Mouse (Mus musculus) thymus, postnatal 36 days (tissue): ENCODE results near the gene Flg2.

Source experiments
- DNase-seq, 2 experiments: peaks; one replicate each; pipeline ENCODE4 v3.0.0; 2022; ENCODE audit warnings: mixed read lengths in 2 of 2

Flg2 gene

GRCm38 (mm10) chr3:93196978-93197377 is at the start of gene Flg2:
TSS of gene Flg2 (plus strand) at chr3:93197278.
- DNase-seq: no peak

DNA sequence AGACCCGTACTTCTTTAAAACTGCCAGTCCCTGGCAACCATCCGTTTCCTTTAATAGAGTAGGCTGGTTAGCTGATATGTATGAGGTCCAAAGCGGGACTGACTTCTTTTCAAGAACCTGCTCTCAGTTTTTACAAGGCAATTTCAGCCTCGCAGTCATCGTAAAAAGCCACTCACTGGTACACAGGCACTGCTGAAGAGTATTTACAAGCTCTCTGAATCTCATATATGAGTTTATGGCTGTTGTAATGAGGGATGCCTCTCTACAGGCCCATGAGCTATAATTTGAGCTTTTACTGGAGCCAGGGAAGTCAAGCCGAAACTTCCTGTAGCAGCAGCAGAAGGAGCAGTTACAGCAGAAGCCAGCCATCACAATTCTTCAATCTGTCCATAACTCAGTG is 34.6 kb upstream of the Flg2 start:
- no peak for DNase-seq

DNA sequence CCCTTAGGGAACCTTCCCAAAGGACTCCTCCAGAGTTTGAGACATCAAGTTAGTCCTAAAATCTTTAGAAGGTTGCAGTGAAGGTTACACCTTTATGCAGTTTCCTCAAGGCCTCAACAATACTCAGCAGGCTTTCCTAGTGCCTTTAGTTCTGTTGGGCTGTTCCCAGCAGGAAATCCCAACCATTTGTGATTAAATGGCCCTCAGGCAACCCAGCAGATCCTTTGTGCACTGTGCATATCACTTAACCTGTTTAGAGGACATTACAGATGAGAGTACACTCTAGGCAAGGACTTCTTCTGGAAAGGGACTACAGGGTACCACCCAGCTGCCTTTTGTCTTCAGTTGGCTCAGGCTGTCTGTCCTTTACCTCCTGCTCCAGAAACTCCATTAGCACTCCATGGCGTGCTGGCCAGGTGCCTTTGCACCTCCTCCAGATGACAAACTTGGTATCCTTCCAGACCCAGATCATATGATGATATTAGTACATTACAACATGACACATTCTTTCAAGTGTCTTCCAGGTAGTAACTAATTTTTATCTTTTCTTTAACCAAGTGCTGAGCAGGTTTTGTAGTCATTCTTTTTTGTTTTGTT is 34.0 kb upstream of the Flg2 start:
- DNase-seq: no peak

GRCm38 (mm10) chr3:93180856-93181255 is 16.2 kb upstream of the Flg2 start:
- no peak for DNase-seq

- DNase-seq: no peak
Observed at GRCm38 (mm10) chr3:93201955-93202354, 4.9 kb downstream of the Flg2 start.

GRCm38 (mm10) chr3:93202499-93202898 is 5.4 kb downstream of the Flg2 start:
- no peak for DNase-seq
